16 mouse cellular contexts compared by ENCODE assay signal in genomic region chr10:60185023-60185709, GRCm38 (mm10). TPM values are rescaled to one million over a fixed set of nuclear protein-coding genes. Genes with fewer than 3 reads are reported as not detected.
DNase-seq lines count a peak whose midpoint lies in the region; ATAC-seq and TF ChIP-seq lines count a peak whose summit lies in the region.
"Had no signal": no experiment of that assay in that cellular context is flagged by ENCODE, and none has a peak within 500 bp of the region (broad histone marks: within the 10 kb centered on the region; RNA-seq: fewer than 3 reads in every experiment).

No protein-coding gene starts in this region.

- H3K4me3 ChIP-seq in limb, embryonic 12.5 days (replicated peaks): no peak overlapping the region
- H3K4me3 ChIP-seq in limb, embryonic 10.5 days: no peak overlapping the region
- peak overlapping the region; percentile 26 to 31; a peak in 3 of 4 replicates for H3K4me3 ChIP-seq in ES-E14 (ENCODE audit: insufficient read depth in 1 of 2, low read depth in 1 of 2, low read length in 2 of 2, poor library complexity in 1 of 2, severe bottlenecking in 1 of 2)
- H3K4me3 ChIP-seq in limb, embryonic 15.5 days: no peak overlapping the region
- H3K4me3 ChIP-seq in thymus, adult 2 months (ENCODE audit: control insufficient read depth, insufficient read depth, low read length): no peak overlapping the region
- H3K4me3 ChIP-seq: erythroblast, embryonic 14.5 days had no signal

- peaks cover 9% of the 10 kb centered on the region for H3K4me1 ChIP-seq in limb, embryonic 12.5 days (replicated peaks)
- H3K4me1 ChIP-seq in limb, embryonic 10.5 days: peaks cover 4% of the 10 kb centered on the region; the same call in 1 of the 2 replicates
- 0 out of 4 replicates have a peak, but pooled peaks cover under 1 to 4% of the 10 kb centered on the region in 2 experiments for H3K4me1 ChIP-seq in ES-E14 (ENCODE audit: control insufficient read depth in 2 of 2, insufficient read depth in 2 of 2, low read length in 2 of 2, poor library complexity in 1 of 2)
- H3K4me1 ChIP-seq in limb, embryonic 15.5 days: peaks cover 24% of the 10 kb centered on the region
- peaks cover 26% of the 10 kb centered on the region for H3K4me1 ChIP-seq in thymus, adult 2 months (replicated peaks; ENCODE audit: control insufficient read depth, insufficient read depth, low read length)

- H3K9me3 ChIP-seq in limb, embryonic 12.5 days: no peaks in the 10 kb centered on the region
- H3K9me3 ChIP-seq in limb, embryonic 10.5 days (replicated peaks): no peaks in the 10 kb centered on the region
- H3K9me3 ChIP-seq in ES-E14 (ENCODE audit: control insufficient read depth, insufficient read depth, low read depth, low read length): no peaks in the 10 kb centered on the region
- H3K9me3 ChIP-seq in limb, embryonic 15.5 days: no peaks in the 10 kb centered on the region

- H3K36me3 ChIP-seq in limb, embryonic 12.5 days: peaks cover 48% of the 10 kb centered on the region
- H3K36me3 ChIP-seq in limb, embryonic 10.5 days: peaks cover 20% of the 10 kb centered on the region
- H3K36me3 ChIP-seq in ES-E14 (ENCODE audit: control insufficient read depth, insufficient read depth, low read length, poor library complexity, severe bottlenecking): no peaks in the 10 kb centered on the region
- peaks cover 18% of the 10 kb centered on the region for H3K36me3 ChIP-seq in limb, embryonic 15.5 days
- no peaks in the 10 kb centered on the region for H3K36me3 ChIP-seq in thymus, adult 2 months (ENCODE audit: control insufficient read depth, insufficient read depth, low read length)

- H3K4me2 ChIP-seq in limb, embryonic 12.5 days: no peak overlapping the region
- 0 out of 2 replicates have a peak overlapping the region, but pooled peaks have one; percentile 7 for H3K4me2 ChIP-seq in limb, embryonic 15.5 days

- TF ChIP-seq CTCF in thymus, adult 2 months (IDR thresholded peaks at IDR 0.05; ENCODE audit: borderline replicate concordance, control insufficient read depth, extremely low read depth, insufficient read depth, low read length, poor library complexity): no peak

- H3K27ac ChIP-seq in limb, embryonic 12.5 days: 0 out of 2 replicates have a peak overlapping the region, but pooled peaks have one; percentile 51
- H3K27ac ChIP-seq in limb, embryonic 10.5 days: no peak overlapping the region
- no peak overlapping the region for H3K27ac ChIP-seq in ES-E14 (ENCODE audit: insufficient read depth, low read depth, low read length, poor library complexity, severe bottlenecking)
- peak overlapping the region; percentile 24; the same call in 1 of the 2 replicates for H3K27ac ChIP-seq in limb, embryonic 15.5 days
- no peak overlapping the region for H3K27ac ChIP-seq in thymus, adult 2 months (ENCODE audit: control insufficient read depth, insufficient read depth, low read length)

- no peaks in the 10 kb centered on the region for H3K27me3 ChIP-seq in limb, embryonic 12.5 days
- H3K27me3 ChIP-seq in limb, embryonic 10.5 days (ENCODE audit: low read depth, poor library complexity, severe bottlenecking): peaks cover 21% of the 10 kb centered on the region
- H3K27me3 ChIP-seq in limb, embryonic 15.5 days: no peaks in the 10 kb centered on the region
- H3K27me3 ChIP-seq in thymus, adult 2 months (ENCODE audit: control insufficient read depth, insufficient read depth, low read length): no peaks in the 10 kb centered on the region

- 0 out of 2 replicates have a peak, but pooled peaks have one; percentile 16 for ATAC-seq in limb, embryonic 12.5 days (ENCODE audit: insufficient number of reproducible peaks, insufficient read depth, low FRiP score, low TSS enrichment, low read depth)
- peak; percentile 73 for ATAC-seq in limb, embryonic 15.5 days (ENCODE audit: insufficient number of reproducible peaks, low FRiP score, low TSS enrichment, low read depth)

- 85% methylated on average over 10 of the region's 10 CpGs for WGBS in limb, embryonic 12.5 days
- WGBS in limb, embryonic 10.5 days: 90% methylated on average over 10 of the region's 10 CpGs
- 44% methylated on average over 10 of the region's 10 CpGs for WGBS in limb, embryonic 15.5 days
- WGBS in thymus, adult 2 months: 95% methylated on average over 10 of the region's 10 CpGs

- in situ Hi-C loops in ES-E14 (cut with MboI; ENCODE audit: low sequenced_read_pairs in 2 of 2, unreplicated experiment in 2 of 2): no loop called here

- TF ChIP-seq POLR2A in thymus, adult 2 months (IDR thresholded peaks at IDR 0.05; ENCODE audit: control insufficient read depth, extremely low read depth, insufficient read depth, low read length, poor library complexity): no peak

- H3K9ac ChIP-seq in limb, embryonic 12.5 days (replicated peaks): no peak overlapping the region
- H3K9ac ChIP-seq in ES-E14 (ENCODE audit: insufficient read depth, low read depth, low read length, poor library complexity, severe bottlenecking): no peak overlapping the region
- H3K9ac ChIP-seq in limb, embryonic 15.5 days: no peak overlapping the region

- DNase-seq in cerebellum, postnatal 10 days: peak; percentile 52 to 62
- no peak for DNase-seq in cerebellum, adult 18-20 months
- no peak for DNase-seq in limb, embryonic 10.5 days (ENCODE audit: low spot score)
- DNase-seq in ES-E14 (ENCODE audit: low read depth, low spot score): no peak
- DNase-seq in thymus, adult 2 months: no peak
- DNase-seq in testis, postnatal 14 days (ENCODE audit: low spot score): no peak
- DNase-seq: adrenal gland, postnatal 10 days; gastrocnemius, postnatal 10 days; kidney, postnatal 10 days; liver; spleen, adult 18-20 months had no signal

TF ChIP-seq in ES-E14, 5 proteins besides CTCF, POLR2A, EP300 and RAD21:
- TF ChIP-seq CHD2 (IDR thresholded peaks at IDR 0.05; ENCODE audit: low read depth, low read length) (no peak), ZC3H11A (IDR thresholded peaks at IDR 0.05; ENCODE audit: borderline replicate concordance, low read depth, low read length) (no peak), MAFK (IDR thresholded peaks at IDR 0.05; ENCODE audit: insufficient read depth, low read depth, low read length) (no peak), ZNF384 (IDR thresholded peaks at IDR 0.05; ENCODE audit: low read depth, low read length) (no peak), HCFC1 (IDR thresholded peaks at IDR 0.05; ENCODE audit: borderline replicate concordance, insufficient read depth, low read length) (no peak)

RNA-seq across cellular contexts. Expression of gene Chst3, which starts 33.9 kb away (rescaled TPM):
- 2.7 and 3.4 TPM in 2 replicates for polyA plus RNA-seq in limb, embryonic 12.5 days (2016; fragmentation: Nextera tagmentation; extraction: Ambion mirVana)
- 1.4 and 2.0 TPM in 2 replicates for polyA plus RNA-seq in limb, embryonic 10.5 days (2016; fragmentation: Nextera tagmentation; extraction: Ambion mirVana)
- total RNA-seq in ES-E14 (2012; rRNA removed): 1.8 and 2.7 TPM in 2 replicates
- polyA plus RNA-seq in limb, embryonic 15.5 days (2015; fragmentation: Nextera tagmentation; extraction: Ambion mirVana): 2.7 and 3.0 TPM in 2 replicates
- 2.1 and 4.5 TPM in 2 replicates for polyA plus RNA-seq in thymus, adult 2 months (2012; rRNA removed)
- total RNA-seq: common myeloid progenitor, adult 5-6 weeks; megakaryocyte progenitor cell, adult 5-6 weeks had no signal
- polyA plus RNA-seq: erythroblast, embryonic 14.5 days had no signal

Comparison
In these comparisons a context has a peak if more than half of its experiments do, and no peak if none do; other contexts are left out.
1. DNase-seq: peak in cerebellum, postnatal 10 days (2 of 2); none in cerebellum, adult 18-20 months (0 of 2), limb, embryonic 10.5 days (single experiment), ES-E14 (single experiment), thymus, adult 2 months (single experiment) and testis, postnatal 14 days (single experiment).
2. H3K27ac ChIP-seq: peak in limb, embryonic 12.5 days (single experiment) and limb, embryonic 15.5 days (single experiment); none in limb, embryonic 10.5 days (single experiment), ES-E14 (single experiment) and thymus, adult 2 months (single experiment).
3. H3K4me3 ChIP-seq: peak in ES-E14 (2 of 2); none in limb, embryonic 12.5 days (single experiment), limb, embryonic 10.5 days (single experiment), limb, embryonic 15.5 days (single experiment) and thymus, adult 2 months (single experiment).